Mouse (Mus musculus) right cerebral cortex, postnatal 14 days (tissue): Measurements from ENCODE around the gene Fam20c.

ENCODE experiments used
- DNase-seq: peaks from one replicate; pipeline ENCODE4 v3.0.0; 2022

Gene Fam20c

GRCm38 (mm10) chr5:138756311-138757085 is 2.2 kb downstream of the Fam20c start:
- DNase-seq, result peak; percentile 35

GRCm38 (mm10) chr5:138757135-138757534 is 2.8 kb downstream of the Fam20c start:
- DNase-seq, result no peak

GRCm38 (mm10) chr5:138757616-138758015 is 3.3 kb downstream of the Fam20c start:
- no peak for DNase-seq

GRCm38 (mm10) chr5:138758533-138758932 is 4.2 kb downstream of the Fam20c start:
- no peak for DNase-seq

- no peak for DNase-seq
Measured at GRCm38 (mm10) chr5:138761836-138762334, 7.6 kb downstream of the Fam20c start.

GRCm38 (mm10) chr5:138762361-138762760 is 8.0 kb downstream of the Fam20c start:
- no peak for DNase-seq

- DNase-seq, result no peak
Measured at GRCm38 (mm10) chr5:138764601-138765000, 10.3 kb downstream of the Fam20c start.

GRCm38 (mm10) chr5:138767650-138768049 is 13.3 kb downstream of the Fam20c start:
- DNase-seq, result no peak

GRCm38 (mm10) chr5:138768704-138769103 is 14.4 kb downstream of the Fam20c start:
- no peak for DNase-seq

- DNase-seq, result no peak
Measured at GRCm38 (mm10) chr5:138769126-138769525, 14.8 kb downstream of the Fam20c start.

GRCm38 (mm10) chr5:138775096-138775495 is 20.8 kb downstream of the Fam20c start:
- DNase-seq, result no peak

- no peak for DNase-seq
Measured at GRCm38 (mm10) chr5:138776346-138776745, 22.0 kb downstream of the Fam20c start.

GRCm38 (mm10) chr5:138778731-138779463 is 24.6 kb downstream of the Fam20c start:
- peak; percentile 57 for DNase-seq

- DNase-seq, result no peak
Measured at GRCm38 (mm10) chr5:138779655-138780054, 25.3 kb downstream of the Fam20c start.

- DNase-seq, result no peak
Measured at GRCm38 (mm10) chr5:138782697-138783096, 28.4 kb downstream of the Fam20c start.

GRCm38 (mm10) chr5:138783181-138783580 is 28.9 kb downstream of the Fam20c start:
- DNase-seq, result no peak

- no peak for DNase-seq
Measured at GRCm38 (mm10) chr5:138785986-138786515, 31.7 kb downstream of the Fam20c start.

GRCm38 (mm10) chr5:138787648-138788047 is 33.3 kb downstream of the Fam20c start:
- no peak for DNase-seq

- DNase-seq, result no peak
Measured at GRCm38 (mm10) chr5:138788481-138789211, 34.3 kb downstream of the Fam20c start.

GRCm38 (mm10) chr5:138790954-138791480 is 36.7 kb downstream of the Fam20c start:
- DNase-seq, result no peak

- no peak for DNase-seq
Measured at GRCm38 (mm10) chr5:138801588-138802116, 47.3 kb downstream of the Fam20c start.

- no peak for DNase-seq
Measured at GRCm38 (mm10) chr5:138804286-138804685, 50.0 kb downstream of the Fam20c start.
